ENCODE assay signal across 8 mouse cellular contexts in the genomic region with DNA sequence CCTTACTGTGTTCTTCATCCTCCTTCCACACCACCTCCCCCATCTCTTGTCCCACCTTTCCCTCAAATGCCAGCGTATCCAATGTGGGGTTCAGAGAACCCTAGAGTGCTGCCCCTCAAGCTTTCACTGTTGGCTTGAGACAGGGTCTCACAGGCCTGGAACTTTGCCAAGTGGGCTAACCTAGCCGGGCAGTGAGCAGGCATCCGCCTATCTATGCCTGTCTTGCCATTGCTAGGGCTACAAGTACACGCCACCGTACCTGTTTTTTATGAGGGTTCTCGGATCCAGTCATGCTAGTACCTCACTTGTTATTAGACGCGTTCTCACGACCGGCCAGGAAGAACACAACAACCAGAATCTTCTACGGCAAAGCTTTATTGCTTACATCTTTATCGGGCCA. TPM values are rescaled to one million over a fixed set of nuclear protein-coding genes. Genes with fewer than 3 reads are reported as not detected.
A peak's percentile ranks its signal among the peaks of the same experiment; 100 is the strongest.
DNase-seq lines count a peak whose midpoint lies in the region; ATAC-seq lines count a peak whose summit lies in the region.

No protein-coding gene starts in this region.

- no peaks in the 10 kb centered on the region for H3K4me1 ChIP-seq in hindbrain, embryonic 13.5 days (replicated peaks)
- no peaks in the 10 kb centered on the region for H3K4me1 ChIP-seq in hindbrain, embryonic 10.5 days (replicated peaks)
- H3K4me1 ChIP-seq in liver, embryonic 16.5 days (ENCODE audit: control insufficient read depth, low read depth, low read length): no peaks in the 10 kb centered on the region

- no peak for ATAC-seq in hindbrain, embryonic 13.5 days (ENCODE audit: low FRiP score)
- 0 out of 2 replicates have a peak, but pooled peaks have one; percentile 45 for ATAC-seq in common myeloid progenitor, adult 5-6 weeks (replicated peaks; ENCODE audit: low read depth, poor library complexity, severe bottlenecking)
- ATAC-seq in liver, embryonic 16.5 days (ENCODE audit: low read depth): 0 out of 2 replicates have a peak, but pooled peaks have one; percentile 37

- peak overlapping the region; percentile 18; the same call in 1 of the 2 replicates for H3K4me2 ChIP-seq in hindbrain, embryonic 13.5 days
- 0 out of 2 replicates have a peak overlapping the region, but pooled peaks have one; percentile 36 for H3K4me2 ChIP-seq in liver, embryonic 16.5 days (ENCODE audit: low read depth, low read length)

- H3K36me3 ChIP-seq in hindbrain, embryonic 13.5 days: no peaks in the 10 kb centered on the region
- no peaks in the 10 kb centered on the region for H3K36me3 ChIP-seq in hindbrain, embryonic 10.5 days
- H3K36me3 ChIP-seq in liver, embryonic 16.5 days (ENCODE audit: control insufficient read depth, insufficient read depth): 0 out of 2 replicates have a peak, but pooled peaks cover 4% of the 10 kb centered on the region

- no peaks in the 10 kb centered on the region for H3K9me3 ChIP-seq in hindbrain, embryonic 13.5 days
- H3K9me3 ChIP-seq in hindbrain, embryonic 10.5 days: no peaks in the 10 kb centered on the region
- no peaks in the 10 kb centered on the region for H3K9me3 ChIP-seq in liver, embryonic 16.5 days (replicated peaks; ENCODE audit: control insufficient read depth, low read length)

- no peak for DNase-seq in hindbrain, embryonic 10.5 days (ENCODE audit: low spot score)
- peak; percentile 43 for DNase-seq in CD4-positive, CD25-positive, alpha-beta regulatory T cell, adult 2 months (ENCODE audit: low read depth, low spot score)
- DNase-seq in frontal cortex, postnatal 36 days (ENCODE audit: low spot score in 2 of 2): no peak
- DNase-seq in frontal cortex, adult 2 months (ENCODE audit: extremely low spot score in 1 of 2, low spot score in 1 of 2): no peak
- no peak for DNase-seq in right cerebral cortex, adult 2 months (ENCODE audit: low spot score in 2 of 2)

- no peak overlapping the region for H3K27ac ChIP-seq in hindbrain, embryonic 13.5 days
- H3K27ac ChIP-seq in hindbrain, embryonic 10.5 days: no peak overlapping the region
- no peak overlapping the region for H3K27ac ChIP-seq in liver, embryonic 16.5 days (ENCODE audit: low read length)

- no peaks in the 10 kb centered on the region for H3K27me3 ChIP-seq in hindbrain, embryonic 13.5 days
- no peaks in the 10 kb centered on the region for H3K27me3 ChIP-seq in hindbrain, embryonic 10.5 days (ENCODE audit: insufficient read depth, poor library complexity, severe bottlenecking)
- no peaks in the 10 kb centered on the region for H3K27me3 ChIP-seq in liver, embryonic 16.5 days (ENCODE audit: control insufficient read depth, insufficient read depth, low read depth, low read length)

- no peak overlapping the region for H3K4me3 ChIP-seq in hindbrain, embryonic 13.5 days
- no peak overlapping the region for H3K4me3 ChIP-seq in hindbrain, embryonic 10.5 days
- peak overlapping the region; percentile 38 for H3K4me3 ChIP-seq in liver, embryonic 16.5 days (ENCODE audit: low read depth, low read length)

- 91% methylated on average over 12 of the region's 12 CpGs for WGBS in hindbrain, embryonic 13.5 days
- 89% methylated on average over 12 of the region's 12 CpGs for WGBS in hindbrain, embryonic 10.5 days
- 86% methylated on average over 11 of the region's 12 CpGs for WGBS in liver, embryonic 16.5 days (ENCODE audit: insufficient replicate concordance)

- H3K9ac ChIP-seq in hindbrain, embryonic 13.5 days: no peak overlapping the region
- no peak overlapping the region for H3K9ac ChIP-seq in liver, embryonic 16.5 days (ENCODE audit: low read depth, low read length)

RNA-seq across cellular contexts. Expression of a gene that starts 28.1 kb away (rescaled TPM):
- 2.4 TPM in 2 replicates for polyA plus RNA-seq in hindbrain, embryonic 13.5 days (2015; fragmentation: Nextera tagmentation; extraction: Ambion mirVana)
- 2.8 and 4.6 TPM in 2 replicates for polyA plus RNA-seq in hindbrain, embryonic 10.5 days (2016; fragmentation: Nextera tagmentation; extraction: Ambion mirVana)
- 1.4 and 1.7 TPM in 2 replicates for total RNA-seq in common myeloid progenitor, adult 5-6 weeks (2017)
- polyA plus RNA-seq in liver, embryonic 16.5 days (2015; fragmentation: Nextera tagmentation; extraction: Ambion mirVana): 9.6 and 10.5 TPM in 2 replicates
- 1.2 and 1.3 TPM in 2 replicates for polyA plus RNA-seq in frontal cortex, adult 2 months (2012; rRNA removed)

RNA-seq across cellular contexts. Expression of a gene that starts 36.1 kb away (rescaled TPM):
- 5.4 and 9.1 TPM in 2 replicates for polyA plus RNA-seq in hindbrain, embryonic 13.5 days (2015; fragmentation: Nextera tagmentation; extraction: Ambion mirVana)
- polyA plus RNA-seq in hindbrain, embryonic 10.5 days (2016; fragmentation: Nextera tagmentation; extraction: Ambion mirVana): 4.4 TPM in 2 replicates
- not detected in 2 replicates for total RNA-seq in common myeloid progenitor, adult 5-6 weeks (2017)
- 12.9 and 15.1 TPM in 2 replicates for polyA plus RNA-seq in liver, embryonic 16.5 days (2015; fragmentation: Nextera tagmentation; extraction: Ambion mirVana)
- polyA plus RNA-seq in frontal cortex, adult 2 months (2012; rRNA removed): 7.7 and 8.3 TPM in 2 replicates
